In the genomic region with DNA sequence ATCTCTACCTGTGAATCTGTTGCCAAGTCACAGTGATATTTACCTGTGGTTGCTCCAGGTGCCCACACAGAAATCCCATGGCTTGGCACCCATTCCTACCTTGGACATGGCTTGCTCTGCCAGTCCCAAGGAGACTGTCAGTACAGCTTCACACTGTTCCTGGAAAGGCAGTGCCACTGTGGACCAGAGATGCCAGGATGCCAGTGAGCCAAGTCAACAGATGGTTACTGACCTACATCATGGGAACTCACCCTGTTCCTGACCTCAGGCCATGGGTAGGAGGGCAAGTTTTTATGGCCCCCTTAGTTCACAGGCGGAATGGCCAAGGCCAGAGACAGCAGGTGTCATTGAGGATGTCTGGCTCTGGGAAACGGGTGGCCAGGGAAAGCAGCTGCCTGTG, we compare ENCODE assay signal across 31 mouse cellular contexts. TPM values are rescaled to one million over a fixed set of nuclear protein-coding genes. Genes with fewer than 3 reads are reported as not detected.
DNase-seq lines count a peak whose midpoint lies in the region; TF ChIP-seq lines count a peak whose summit lies in the region.
"Had no signal": no experiment of that assay in that cellular context is flagged by ENCODE, and none has a peak within 500 bp of the region (broad histone marks: within the 10 kb centered on the region; RNA-seq: fewer than 3 reads in every experiment).

No protein-coding gene starts in this region.

- H3K27me3 ChIP-seq in cerebellum, adult 2 months (ENCODE audit: control insufficient read depth, insufficient read depth, low read length), result no peaks in the 10 kb centered on the region
- H3K27me3 ChIP-seq: embryonic facial prominence, embryonic 12.5 days; heart, embryonic 13.5 days; limb, embryonic 15.5 days; liver, embryonic 13.5 days; midbrain, embryonic 13.5 days; neural tube, embryonic 15.5 days; stomach, embryonic 15.5 days had no signal

- no peak for TF ChIP-seq CTCF in gastrocnemius, adult 2 months (IDR thresholded peaks at IDR 0.05)
- TF ChIP-seq CTCF in cerebellum, adult 2 months (IDR thresholded peaks at IDR 0.05; ENCODE audit: borderline replicate concordance, insufficient read depth, low read depth, low read length), result no peak

- 8% methylated on average over 2 of the region's 2 CpGs for WGBS in cerebellum, adult 2 months

- H3K4me1 ChIP-seq in cerebellum, adult 2 months (ENCODE audit: control insufficient read depth, insufficient read depth, low read length), result peaks cover 19% of the 10 kb centered on the region
- H3K4me1 ChIP-seq: liver, embryonic 13.5 days; megakaryocyte, embryonic 14.5 days; midbrain, embryonic 13.5 days; stomach, embryonic 15.5 days had no signal

- no peak overlapping the region for H3K4me3 ChIP-seq in gastrocnemius, adult 2 months
- no peak overlapping the region for H3K4me3 ChIP-seq in cerebellum, adult 2 months (replicated peaks; ENCODE audit: insufficient read depth, low read depth, low read length)
- H3K4me3 ChIP-seq: embryonic facial prominence, embryonic 12.5 days; forebrain, embryonic 10.5 days; heart, embryonic 13.5 days; layer of hippocampus, adult 2 months; limb, embryonic 10.5 days; limb, embryonic 15.5 days; liver, embryonic 13.5 days; megakaryocyte, embryonic 14.5 days; midbrain, embryonic 13.5 days; neural tube, embryonic 15.5 days; stomach, embryonic 15.5 days had no signal

- DNase-seq in gastrocnemius, adult 2 months, result peak; percentile 59
- DNase-seq in gastrocnemius, postnatal 4 days (ENCODE audit: low spot score in 2 of 2), result no peak
- DNase-seq in cerebellum, adult 2 months, result peak; percentile 57 to 75
- DNase-seq in cerebellum, postnatal 10 days, result peak; percentile 59 to 63
- peak; percentile 60 for DNase-seq in skeletal muscle tissue, adult 2 months (ENCODE audit: low read depth, low spot score)
- DNase-seq in layer of hippocampus, postnatal 10 days (ENCODE audit: low spot score in 2 of 2), result no peak
- DNase-seq in left cerebral cortex, adult 11 months (ENCODE audit: low spot score), result no peak
- DNase-seq: forebrain, postnatal 0 days; heart, postnatal 10 days; layer of hippocampus, postnatal 36 days; liver, embryonic 13.5 days; lung, adult 18-20 months; lung, postnatal 4 days; retina, postnatal 1 day; right cerebral cortex, postnatal 14 days had no signal

- intact Hi-C loops in gastrocnemius, adult 2 months (cut with DNase I), result no loop called here

- no peak for TF ChIP-seq POLR2A in cerebellum, adult 2 months (IDR thresholded peaks at IDR 0.05; ENCODE audit: borderline replicate concordance, insufficient read depth, low read length)

- H3K27ac ChIP-seq in gastrocnemius, adult 2 months, result 0 out of 2 replicates have a peak overlapping the region, but pooled peaks have one; percentile 12
- H3K27ac ChIP-seq in cerebellum, adult 2 months (ENCODE audit: insufficient read depth, low read length), result no peak overlapping the region
- H3K27ac ChIP-seq: embryonic facial prominence, embryonic 12.5 days; forebrain, embryonic 10.5 days; heart, embryonic 13.5 days; hindbrain, embryonic 14.5 days; layer of hippocampus, adult 2 months; limb, embryonic 10.5 days; limb, embryonic 15.5 days; liver, embryonic 13.5 days; midbrain, embryonic 13.5 days; neural tube, embryonic 15.5 days; stomach, embryonic 15.5 days had no signal

RNA-seq across cellular contexts. Expression of a gene that starts 13.6 kb away (rescaled TPM):
- total RNA-seq in gastrocnemius, adult 2 months (2021), result 10 to 100 TPM in 1 of 2 experiments, 1 to 10 TPM in 1; 7.0 to 18.6 TPM
- 10 to 100 TPM; 17.7 to 18.9 TPM for total RNA-seq in gastrocnemius, postnatal 4 days (2021)
- polyA plus RNA-seq in cerebellum, adult 2 months (2012; rRNA removed), result 9.9 and 10.7 TPM in 2 replicates
- total RNA-seq in layer of hippocampus, postnatal 10 days (2021), result 10 to 100 TPM; 13.7 to 14.8 TPM

RNA-seq across cellular contexts. Expression of a gene that starts 46.7 kb away (rescaled TPM):
- under 1 TPM; 0.41 to 0.59 TPM for total RNA-seq in gastrocnemius, adult 2 months (2021)
- 1 to 10 TPM; 2.8 to 2.9 TPM for total RNA-seq in gastrocnemius, postnatal 4 days (2021)
- polyA plus RNA-seq in cerebellum, adult 2 months (2012; rRNA removed), result 0.93 and 1.0 TPM in 2 replicates
- under 1 TPM; 0.54 to 0.62 TPM for total RNA-seq in layer of hippocampus, postnatal 10 days (2021)

RNA-seq across cellular contexts. Expression of a gene that starts 47.8 kb away (rescaled TPM):
- total RNA-seq in gastrocnemius, adult 2 months (2021), result 10 to 100 TPM; 37.7 to 39.6 TPM
- total RNA-seq in gastrocnemius, postnatal 4 days (2021), result 10 to 100 TPM; 42.7 to 55.6 TPM
- 72.1 and 75.5 TPM in 2 replicates for polyA plus RNA-seq in cerebellum, adult 2 months (2012; rRNA removed)
- total RNA-seq in layer of hippocampus, postnatal 10 days (2021), result 10 to 100 TPM; 55.0 to 57.3 TPM

RNA-seq across cellular contexts. Expression of a gene that starts 50.9 kb away (rescaled TPM):
- total RNA-seq in gastrocnemius, adult 2 months (2021), result not detected
- under 1 TPM in 1 of 2 experiments, not detected in 1; 0.05 TPM for total RNA-seq in gastrocnemius, postnatal 4 days (2021)
- not detected in 2 replicates for polyA plus RNA-seq in cerebellum, adult 2 months (2012; rRNA removed)
- not detected for total RNA-seq in layer of hippocampus, postnatal 10 days (2021)
- total RNA-seq: adrenal gland, postnatal 14 days; forebrain, postnatal 0 days; heart, adult 8-10 months; heart, postnatal 10 days; hematopoietic stem cell, adult 5-6 weeks; layer of hippocampus, adult 2 months; layer of hippocampus, postnatal 36 days; left cerebral cortex, postnatal 10 days; monocyte, adult 5-6 weeks had no signal

Comparison
In these comparisons a context has a peak if more than half of its experiments do, and no peak if none do; other contexts are left out.
1. DNase-seq: peak in gastrocnemius, adult 2 months (single experiment), cerebellum, adult 2 months (2 of 2), cerebellum, postnatal 10 days (2 of 2) and skeletal muscle tissue, adult 2 months (single experiment); none in gastrocnemius, postnatal 4 days (0 of 2), layer of hippocampus, postnatal 10 days (0 of 2) and left cerebral cortex, adult 11 months (single experiment).